In the genomic region with DNA sequence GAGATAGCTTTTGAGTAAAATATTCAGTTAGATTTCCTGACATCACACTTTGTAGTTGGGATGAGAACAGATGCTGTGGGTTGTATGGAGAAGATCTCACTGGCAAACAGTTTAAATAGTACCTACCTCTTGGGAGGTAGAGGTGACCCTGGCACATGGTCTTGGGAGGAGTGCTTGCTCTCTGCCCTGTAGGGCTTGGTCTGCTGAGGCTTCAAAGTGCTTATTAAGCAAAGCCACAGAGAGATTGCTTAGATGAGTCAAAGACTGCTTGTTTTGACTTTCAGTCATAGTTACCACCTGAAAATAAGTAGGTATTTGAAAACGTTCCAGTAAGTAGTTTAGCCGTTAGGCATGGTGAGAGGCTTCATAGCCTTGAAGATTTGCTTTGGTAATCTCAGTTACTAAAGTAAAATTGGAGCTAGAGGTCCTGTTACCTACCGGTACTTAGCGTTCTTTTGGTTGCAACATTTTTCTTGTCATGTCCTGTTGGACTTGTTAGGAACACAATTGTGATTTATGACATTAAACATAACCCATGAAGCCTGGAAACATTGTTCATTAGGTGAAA, we compare ENCODE assay signal across 18 mouse cellular contexts. TPM values are rescaled to one million over a fixed set of nuclear protein-coding genes. Genes with fewer than 3 reads are reported as not detected.
DNase-seq lines count a peak whose midpoint lies in the region; ATAC-seq and TF ChIP-seq lines count a peak whose summit lies in the region.
"Had no signal": no experiment of that assay in that cellular context is flagged by ENCODE, and none has a peak within 500 bp of the region (broad histone marks: within the 10 kb centered on the region; RNA-seq: fewer than 3 reads in every experiment).

No protein-coding gene starts in this region.

- DNase-seq in gastrocnemius, adult 2 months, result no peak
- no peak for DNase-seq in gastrocnemius, postnatal 10 days
- DNase-seq in liver, result no peak
- DNase-seq in kidney, postnatal 10 days, result peak; percentile 38
- no peak for DNase-seq in midbrain, embryonic 14.5 days
- no peak for DNase-seq in layer of hippocampus, adult 2 months (ENCODE audit: low spot score in 2 of 2)
- DNase-seq: adrenal gland, postnatal 36 days; cerebellum, adult 2 months; gastrocnemius, postnatal 36 days; left cerebral cortex, postnatal 4 days; right cerebral cortex, postnatal 25 days; thymus, postnatal 36 days had no signal

- intact Hi-C loops in gastrocnemius, adult 2 months (cut with DNase I), result no loop called here

- H3K4me3 ChIP-seq in gastrocnemius, adult 2 months, result peak overlapping the region; percentile 26
- no peak overlapping the region for H3K4me3 ChIP-seq in liver, embryonic 12.5 days
- peak overlapping the region; percentile 78; the same call in 1 of the 2 replicates for H3K4me3 ChIP-seq in macrophage (ENCODE audit: inconsistent target)
- no peak overlapping the region for H3K4me3 ChIP-seq in midbrain, embryonic 14.5 days (replicated peaks; ENCODE audit: low read depth, low read length)
- H3K4me3 ChIP-seq in layer of hippocampus, adult 2 months, result no peak overlapping the region
- H3K4me3 ChIP-seq: forebrain, embryonic 15.5 days had no signal

- H3K4me1 ChIP-seq in liver, embryonic 12.5 days, result peaks cover 39% of the 10 kb centered on the region
- peaks cover 18% of the 10 kb centered on the region for H3K4me1 ChIP-seq in midbrain, embryonic 14.5 days (ENCODE audit: control insufficient read depth, insufficient read depth, low read length)

- no peak for ATAC-seq in liver, embryonic 12.5 days
- ATAC-seq in midbrain, embryonic 14.5 days (ENCODE audit: low FRiP score, low TSS enrichment), result no peak
- ATAC-seq: CD4-positive, CD25-positive, alpha-beta regulatory T cell, adult 4 months; forebrain, embryonic 15.5 days; lung, postnatal 0 days had no signal

- H3K36me3 ChIP-seq in liver, embryonic 12.5 days, result peaks cover 71% of the 10 kb centered on the region
- H3K36me3 ChIP-seq in macrophage (ENCODE audit: inconsistent target), result peaks cover 41% of the 10 kb centered on the region
- H3K36me3 ChIP-seq in midbrain, embryonic 14.5 days (ENCODE audit: control insufficient read depth, insufficient read depth, low read length), result peaks cover 20% of the 10 kb centered on the region

- no peak overlapping the region for H3K9ac ChIP-seq in liver, embryonic 12.5 days
- no peak overlapping the region for H3K9ac ChIP-seq in midbrain, embryonic 14.5 days (replicated peaks; ENCODE audit: low read length)
- H3K9ac ChIP-seq: forebrain, embryonic 15.5 days; liver, embryonic 14.5 days had no signal

- 82% methylated on average over 4 of the region's 4 CpGs for WGBS in liver, embryonic 12.5 days (ENCODE audit: insufficient replicate concordance)
- 86% methylated on average over 4 of the region's 4 CpGs for WGBS in macrophage (ENCODE audit: missing documents)
- WGBS in midbrain, embryonic 14.5 days, result 95% methylated on average over 4 of the region's 4 CpGs

- no peaks in the 10 kb centered on the region for H3K27me3 ChIP-seq in liver, embryonic 12.5 days (replicated peaks)
- H3K27me3 ChIP-seq in midbrain, embryonic 14.5 days (ENCODE audit: control insufficient read depth, insufficient read depth, low read length), result no peaks in the 10 kb centered on the region
- H3K27me3 ChIP-seq: forebrain, embryonic 15.5 days had no signal

- TF ChIP-seq CTCF in gastrocnemius, adult 2 months (IDR thresholded peaks at IDR 0.05), result no peak
- no peak for TF ChIP-seq CTCF in layer of hippocampus, adult 2 months (conservative IDR thresholded peaks at IDR 0.05)

- peaks cover 95% of the 10 kb centered on the region for H3K79me2 ChIP-seq in macrophage (ENCODE audit: inconsistent target)

- H3K4me2 ChIP-seq in liver, embryonic 12.5 days, result peak overlapping the region; percentile 12; the same call in 1 of the 2 replicates
- no peak overlapping the region for H3K4me2 ChIP-seq in midbrain, embryonic 14.5 days (ENCODE audit: low read length)
- H3K4me2 ChIP-seq: forebrain, embryonic 15.5 days had no signal

- H3K27ac ChIP-seq in gastrocnemius, adult 2 months, result peak overlapping the region; percentile 12; the same call in 1 of the 2 replicates
- H3K27ac ChIP-seq in liver, embryonic 12.5 days, result no peak overlapping the region
- no peak overlapping the region for H3K27ac ChIP-seq in macrophage
- no peak overlapping the region for H3K27ac ChIP-seq in midbrain, embryonic 14.5 days (replicated peaks; ENCODE audit: low read depth, low read length)
- no peak overlapping the region for H3K27ac ChIP-seq in layer of hippocampus, adult 2 months
- H3K27ac ChIP-seq: forebrain, embryonic 15.5 days; liver, embryonic 14.5 days had no signal

- no peaks in the 10 kb centered on the region for H3K9me3 ChIP-seq in liver, embryonic 12.5 days (replicated peaks)
- no peaks in the 10 kb centered on the region for H3K9me3 ChIP-seq in midbrain, embryonic 14.5 days (ENCODE audit: control insufficient read depth, low read length)
- H3K9me3 ChIP-seq: forebrain, embryonic 15.5 days had no signal

RNA-seq across cellular contexts. Expression of a gene that starts 4.0 kb away (rescaled TPM):
- total RNA-seq in gastrocnemius, adult 2 months (2021), result 100 to 1,000 TPM; 260 to 273 TPM
- total RNA-seq in gastrocnemius, postnatal 10 days (2021), result 100 to 1,000 TPM; 241 to 242 TPM
- polyA plus RNA-seq in liver, embryonic 12.5 days (2016; fragmentation: Nextera tagmentation; extraction: Ambion mirVana), result 916 and 985 TPM in 2 replicates
- total RNA-seq in macrophage (2018; cell fraction: chromatin; rRNA removed), result 100 to 1,000 TPM in 24 of 26 experiments, 10 to 100 TPM in 2; 89.0 to 603 (median 253) TPM
- 1,000 to 10,000 TPM in 13 of 26 experiments, 100 to 1,000 TPM in 13; 721 to 1,615 (median 996) TPM for total RNA-seq in macrophage (2018; cell fraction: cytosol; rRNA removed)
- 100 to 1,000 TPM in 25 of 26 experiments, 10 to 100 TPM in 1; 85.1 to 546 (median 313) TPM for total RNA-seq in macrophage (2018; cell fraction: nucleus; rRNA removed)
- polyA plus RNA-seq in macrophage (2018), result 1,330 to 1,969 TPM (median 1,907 TPM) in 3 replicates
- polyA plus RNA-seq in midbrain, embryonic 14.5 days (2014; fragmentation: Nextera tagmentation; extraction: Ambion mirVana), result 378 and 430 TPM in 2 replicates
- 100 to 1,000 TPM; 143 to 151 TPM for total RNA-seq in layer of hippocampus, adult 2 months (2021)

RNA-seq across cellular contexts. Expression of a gene that starts 18.8 kb away (rescaled TPM):
- 10 to 100 TPM; 25.5 to 46.4 TPM for total RNA-seq in gastrocnemius, adult 2 months (2021)
- total RNA-seq in gastrocnemius, postnatal 10 days (2021), result 10 to 100 TPM; 23.0 to 25.6 TPM
- polyA plus RNA-seq in liver, embryonic 12.5 days (2016; fragmentation: Nextera tagmentation; extraction: Ambion mirVana), result 17.5 and 18.9 TPM in 2 replicates
- 1 to 10 TPM in 8 of 26 experiments, under 1 TPM in 7, not detected in 11; 0.34 to 3.6 (median 1.5) TPM for total RNA-seq in macrophage (2018; cell fraction: chromatin; rRNA removed)
- 10 to 100 TPM in 1 of 26 experiments, 1 to 10 TPM in 25; 4.2 to 10.0 (median 6.3) TPM for total RNA-seq in macrophage (2018; cell fraction: cytosol; rRNA removed)
- total RNA-seq in macrophage (2018; cell fraction: nucleus; rRNA removed), result 1 to 10 TPM in 19 of 26 experiments, under 1 TPM in 6, not detected in 1; 0.50 to 8.3 (median 1.7) TPM
- polyA plus RNA-seq in macrophage (2018), result 5.1 to 10.4 TPM (median 9.4 TPM) in 3 replicates
- 16.3 and 20.6 TPM in 2 replicates for polyA plus RNA-seq in midbrain, embryonic 14.5 days (2014; fragmentation: Nextera tagmentation; extraction: Ambion mirVana)
- total RNA-seq in layer of hippocampus, adult 2 months (2021), result 10 to 100 TPM; 16.4 to 20.8 TPM

RNA-seq across cellular contexts. Expression of a gene that starts 18.9 kb away (rescaled TPM):
- 1 to 10 TPM; 1.9 to 3.8 TPM for total RNA-seq in gastrocnemius, adult 2 months (2021)
- total RNA-seq in gastrocnemius, postnatal 10 days (2021), result 1 to 10 TPM; 5.0 to 7.5 TPM
- 17.3 and 17.5 TPM in 2 replicates for polyA plus RNA-seq in liver, embryonic 12.5 days (2016; fragmentation: Nextera tagmentation; extraction: Ambion mirVana)
- total RNA-seq in macrophage (2018; cell fraction: chromatin; rRNA removed), result 100 to 1,000 TPM in 1 of 26 experiments, 10 to 100 TPM in 25; 30.6 to 103 (median 65.3) TPM
- 10 to 100 TPM in 22 of 26 experiments, 1 to 10 TPM in 4; 8.1 to 23.9 (median 12.8) TPM for total RNA-seq in macrophage (2018; cell fraction: cytosol; rRNA removed)
- 10 to 100 TPM; 26.0 to 80.4 (median 57.5) TPM for total RNA-seq in macrophage (2018; cell fraction: nucleus; rRNA removed)
- 7.9 to 32.9 TPM (median 10.8 TPM) in 3 replicates for polyA plus RNA-seq in macrophage (2018)
- polyA plus RNA-seq in midbrain, embryonic 14.5 days (2014; fragmentation: Nextera tagmentation; extraction: Ambion mirVana), result 11.4 and 13.1 TPM in 2 replicates
- total RNA-seq in layer of hippocampus, adult 2 months (2021), result 1 to 10 TPM; 3.9 to 6.0 TPM

RNA-seq across cellular contexts. Expression of a gene that starts 31.4 kb away (rescaled TPM):
- 1 to 10 TPM; 1.5 TPM for total RNA-seq in gastrocnemius, adult 2 months (2021)
- 1 to 10 TPM; 2.9 to 3.0 TPM for total RNA-seq in gastrocnemius, postnatal 10 days (2021)
- polyA plus RNA-seq in liver, embryonic 12.5 days (2016; fragmentation: Nextera tagmentation; extraction: Ambion mirVana), result 2.2 and 2.6 TPM in 2 replicates
- total RNA-seq in macrophage (2018; cell fraction: chromatin; rRNA removed), result 10 to 100 TPM in 20 of 26 experiments, 1 to 10 TPM in 6; 3.4 to 25.8 (median 14.1) TPM
- total RNA-seq in macrophage (2018; cell fraction: cytosol; rRNA removed), result 1 to 10 TPM; 3.1 to 9.4 (median 5.5) TPM
- 10 to 100 TPM in 8 of 26 experiments, 1 to 10 TPM in 18; 3.7 to 21.1 (median 7.0) TPM for total RNA-seq in macrophage (2018; cell fraction: nucleus; rRNA removed)
- polyA plus RNA-seq in macrophage (2018), result 3.1 to 8.1 TPM (median 7.1 TPM) in 3 replicates
- polyA plus RNA-seq in midbrain, embryonic 14.5 days (2014; fragmentation: Nextera tagmentation; extraction: Ambion mirVana), result 1.9 and 3.2 TPM in 2 replicates
- total RNA-seq in layer of hippocampus, adult 2 months (2021), result 1 to 10 TPM; 4.2 to 4.8 TPM

RNA-seq across cellular contexts. Expression of a gene that starts 37.9 kb away (rescaled TPM):
- 100 to 1,000 TPM; 178 to 196 TPM for total RNA-seq in gastrocnemius, adult 2 months (2021)
- 100 to 1,000 TPM; 300 to 334 TPM for total RNA-seq in gastrocnemius, postnatal 10 days (2021)
- 281 and 287 TPM in 2 replicates for polyA plus RNA-seq in liver, embryonic 12.5 days (2016; fragmentation: Nextera tagmentation; extraction: Ambion mirVana)
- total RNA-seq in macrophage (2018; cell fraction: chromatin; rRNA removed), result 100 to 1,000 TPM in 24 of 26 experiments, 10 to 100 TPM in 2; 83.3 to 459 (median 260) TPM
- total RNA-seq in macrophage (2018; cell fraction: cytosol; rRNA removed), result 1,000 to 10,000 TPM; 1,790 to 2,654 (median 2,221) TPM
- total RNA-seq in macrophage (2018; cell fraction: nucleus; rRNA removed), result 1,000 to 10,000 TPM in 2 of 26 experiments, 100 to 1,000 TPM in 24; 276 to 1,128 (median 644) TPM
- polyA plus RNA-seq in macrophage (2018), result 1,138 to 1,978 TPM (median 1,711 TPM) in 3 replicates
- polyA plus RNA-seq in midbrain, embryonic 14.5 days (2014; fragmentation: Nextera tagmentation; extraction: Ambion mirVana), result 638 and 660 TPM in 2 replicates
- total RNA-seq in layer of hippocampus, adult 2 months (2021), result 100 to 1,000 TPM; 376 to 387 TPM

Comparison
In these comparisons a context has a peak if more than half of its experiments do, and no peak if none do; other contexts are left out.
1. H3K4me3 ChIP-seq: peak in gastrocnemius, adult 2 months (single experiment) and macrophage (single experiment); none in liver, embryonic 12.5 days (single experiment), midbrain, embryonic 14.5 days (single experiment) and layer of hippocampus, adult 2 months (single experiment).